Mouse (Mus musculus) lung, adult 18-20 months (tissue): ENCODE results near the gene Dnajb4.
"Not testable (repeated sequence)": the region's sequence is repeated elsewhere in the genome, so short reads cannot be mapped to it uniquely, and the experiment has no call there.

ENCODE experiments used
- DNase-seq, 2 experiments: peaks; one replicate each; pipeline ENCODE4 v3.0.0; 2022; ENCODE audit warnings: mixed read lengths in 2 of 2

The Dnajb4 gene

DNA sequence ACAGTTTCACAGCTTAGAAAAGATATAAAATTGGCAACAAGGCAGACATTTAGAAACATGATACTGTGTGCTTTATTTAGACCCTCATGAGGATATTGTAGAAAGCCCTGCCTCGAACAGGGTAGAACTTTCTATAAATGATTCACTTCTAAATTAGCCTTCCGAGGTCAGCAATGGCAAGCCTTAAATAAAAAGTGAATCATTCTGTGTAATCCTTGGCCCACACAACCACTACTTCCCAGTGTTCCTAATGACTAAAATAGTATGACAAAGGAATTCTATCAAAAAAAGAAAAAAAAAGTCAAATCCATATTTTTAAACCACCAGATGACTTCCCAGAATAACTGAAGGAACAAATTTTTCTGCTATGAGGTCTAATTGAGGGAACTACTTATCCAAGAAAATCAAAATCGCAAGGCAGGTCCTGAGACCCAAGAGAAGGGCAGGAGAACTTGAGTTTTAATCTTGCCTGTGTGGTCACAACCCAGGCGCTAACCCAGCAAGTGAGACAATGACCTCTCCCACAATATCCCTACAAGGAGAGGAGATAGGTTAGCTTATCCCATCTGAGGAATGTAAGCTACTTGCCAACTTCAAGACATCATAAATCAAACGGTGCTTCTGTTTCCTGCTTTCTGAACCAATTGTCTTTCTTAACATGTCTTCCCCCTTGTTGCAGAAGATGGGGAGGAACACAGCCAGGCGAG, 67.0 kb downstream of the Dnajb4 start:
- no peak for DNase-seq

DNA sequence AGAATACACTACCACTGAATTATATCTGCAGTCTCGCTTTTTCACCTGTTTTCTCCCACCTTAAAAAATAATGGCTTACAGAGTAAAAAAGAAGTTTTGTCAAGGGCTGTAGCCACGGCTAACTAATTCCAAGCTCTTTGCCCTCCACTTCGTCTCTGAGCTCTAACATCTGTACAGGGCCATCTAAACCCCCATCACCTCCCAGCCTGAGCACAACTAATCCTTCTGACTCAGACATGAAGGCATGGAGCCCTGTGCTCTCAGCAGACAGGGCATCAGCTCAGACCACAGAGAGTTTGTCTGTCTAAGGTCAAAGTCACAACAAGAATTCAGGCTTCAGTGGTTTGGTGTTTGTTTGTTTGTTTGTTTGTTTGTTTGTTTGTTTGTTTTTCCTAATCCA, 68.0 kb downstream of the Dnajb4 start:
- no peak for DNase-seq

DNA sequence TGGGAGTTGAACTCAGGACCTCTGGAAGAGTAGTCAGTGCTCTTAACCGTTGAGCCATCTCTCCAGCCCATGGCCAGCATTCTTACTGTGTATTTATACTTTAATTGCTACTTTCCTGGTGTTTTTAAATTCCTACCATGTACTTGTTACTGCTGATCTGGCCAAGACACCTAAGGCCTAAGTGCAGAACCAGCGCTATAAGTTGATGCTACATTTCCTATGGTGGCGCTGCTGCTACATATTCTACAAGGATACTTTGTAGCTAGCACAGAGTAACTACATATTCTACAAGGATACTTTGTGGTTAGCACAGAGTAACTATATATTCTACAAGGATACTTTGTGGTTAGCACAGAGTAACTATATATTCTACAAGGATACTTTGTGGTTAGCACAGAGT, 70.8 kb downstream of the Dnajb4 start:
- not testable (repeated sequence) for DNase-seq

DNA sequence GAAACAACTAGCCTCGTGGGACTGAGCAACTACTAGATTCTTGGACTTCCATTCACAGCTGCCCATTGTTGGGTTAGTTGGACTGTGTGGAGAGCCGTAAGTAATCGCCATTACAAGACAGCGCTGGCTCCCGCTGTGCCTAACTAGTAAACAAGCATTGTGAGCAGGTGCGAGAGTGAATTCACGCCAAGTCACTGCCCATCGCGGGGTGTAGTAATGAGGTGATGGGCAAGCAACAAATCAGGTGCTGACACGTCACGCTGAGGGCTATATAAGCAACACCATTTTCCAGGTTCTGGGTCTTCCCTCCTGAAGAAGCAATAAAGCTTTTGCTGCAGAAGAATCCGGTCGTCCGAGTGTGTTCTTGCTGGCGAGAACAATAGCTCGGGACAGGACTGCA, 74.0 kb downstream of the Dnajb4 start:
- DNase-seq = not testable (repeated sequence)

DNA sequence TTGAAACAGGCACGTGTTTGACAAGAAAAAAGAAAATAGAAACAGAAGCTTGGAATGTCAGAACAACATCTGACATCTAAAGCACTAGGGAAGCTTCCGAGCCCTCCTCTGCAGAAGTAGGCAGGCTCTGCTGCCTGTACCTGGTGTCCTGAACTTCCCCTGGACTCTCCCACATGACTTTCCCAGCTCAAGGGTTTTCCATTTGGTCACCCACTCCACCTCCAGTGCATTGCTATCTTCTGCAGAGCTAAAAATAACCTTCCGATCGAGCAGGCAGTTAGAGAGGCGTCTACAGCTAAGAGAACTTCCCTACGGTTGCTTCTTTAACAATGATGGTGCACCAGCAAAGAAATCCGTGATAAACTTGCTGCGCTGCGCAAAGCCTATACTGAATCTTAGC, 76.5 kb downstream of the Dnajb4 start:
- DNase-seq = peak; percentile 53 to 60

DNA sequence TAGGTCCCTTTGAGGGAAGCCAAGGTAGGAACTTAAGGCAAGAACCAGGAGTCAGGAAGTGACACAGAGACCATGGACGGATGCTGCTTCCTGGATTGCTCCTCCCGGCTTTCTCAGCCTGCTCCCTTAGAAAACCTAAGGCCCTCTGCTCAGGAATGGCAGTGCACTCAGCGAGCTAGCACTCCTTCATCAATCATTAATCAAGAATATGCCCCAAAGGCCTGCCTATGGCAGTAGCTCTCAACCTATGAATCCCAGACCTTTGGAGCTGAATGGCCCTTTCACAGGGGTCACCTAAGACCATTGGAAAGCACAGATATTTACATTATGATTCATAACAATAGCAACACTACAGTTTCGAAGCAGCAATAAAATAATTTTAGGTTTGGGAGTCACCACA, 79.1 kb downstream of the Dnajb4 start:
- no peak for DNase-seq

DNA sequence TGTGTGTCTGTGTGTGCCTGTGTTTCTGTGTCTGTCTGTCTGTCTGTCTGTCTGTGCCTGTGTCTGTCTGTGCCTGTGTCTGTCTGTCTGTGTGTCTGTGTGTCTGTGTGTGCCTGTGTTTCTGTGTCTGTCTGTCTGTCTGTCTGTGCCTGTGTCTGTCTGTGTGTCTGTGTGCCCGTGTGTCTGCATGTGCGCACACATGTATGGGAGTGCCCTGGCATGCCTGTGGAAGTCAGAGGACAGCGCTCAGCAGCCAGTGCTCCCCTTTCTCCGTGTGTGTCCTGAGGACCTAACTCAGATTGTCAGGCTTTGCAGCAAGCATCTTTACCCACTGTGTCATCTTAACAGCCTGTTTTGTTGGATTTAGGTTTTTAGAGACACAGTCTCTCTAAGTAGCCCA, 80.7 kb downstream of the Dnajb4 start:
- DNase-seq = not testable (repeated sequence)

DNA sequence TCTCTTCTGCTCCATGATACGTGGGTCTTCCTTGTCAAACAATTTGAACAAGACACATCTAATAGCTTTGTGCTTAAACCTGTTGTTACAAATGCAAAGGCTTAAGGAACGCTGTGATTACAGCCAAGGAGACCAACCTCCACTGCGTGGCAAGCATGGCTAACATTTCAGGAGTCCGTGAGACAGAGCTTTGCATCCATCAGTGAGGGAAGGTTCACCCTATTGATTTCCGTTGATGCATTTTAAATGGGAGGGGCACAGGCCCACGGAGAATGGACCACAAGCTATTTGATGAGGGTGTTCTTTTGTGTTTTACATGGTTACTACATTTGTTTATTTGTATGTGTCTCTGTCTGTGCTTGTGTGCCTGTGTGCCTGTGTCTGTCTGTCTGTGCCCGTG, 81.5 kb downstream of the Dnajb4 start:
- DNase-seq = no peak
